Mouse (Mus musculus): ENCODE measurements around the gene Map2. TPM values are rescaled to one million over a fixed set of nuclear protein-coding genes. Genes with fewer than 3 reads are reported as not detected.

Gene Map2
- total RNA-seq, 1 experiment = 1.8 TPM

GRCm38 (mm10) chr1:66192401-66192800, 17.3 kb downstream of the Map2 start:
- H3K4me1 ChIP-seq (ENCODE audit: control insufficient read depth in 2 of 2, insufficient read depth in 2 of 2, low read length in 2 of 2, poor library complexity in 1 of 2) = no peaks in the 10 kb centered on the region
- no peak overlapping the region for H3K9ac ChIP-seq (ENCODE audit: insufficient read depth, low read depth, low read length, poor library complexity, severe bottlenecking)
- H3K36me3 ChIP-seq (ENCODE audit: control insufficient read depth, insufficient read depth, low read length, poor library complexity, severe bottlenecking) = no peaks in the 10 kb centered on the region
- TF ChIP-seq CHD2 (IDR thresholded peaks at IDR 0.05; ENCODE audit: low read depth, low read length) (no peak), MAFK (IDR thresholded peaks at IDR 0.05; ENCODE audit: insufficient read depth, low read depth, low read length) (no peak), ZC3H11A (IDR thresholded peaks at IDR 0.05; ENCODE audit: borderline replicate concordance, low read depth, low read length) (no peak), HCFC1 (IDR thresholded peaks at IDR 0.05; ENCODE audit: borderline replicate concordance, insufficient read depth, low read length) (no peak), ZNF384 (IDR thresholded peaks at IDR 0.05; ENCODE audit: low read depth, low read length) (no peak)
- in situ Hi-C loops (cut with MboI; ENCODE audit: low sequenced_read_pairs in 2 of 2, unreplicated experiment in 2 of 2) = no loop called here
- DNase-seq (ENCODE audit: low read depth, low spot score) = no peak
- no peaks in the 10 kb centered on the region for H3K9me3 ChIP-seq (ENCODE audit: control insufficient read depth, insufficient read depth, low read depth, low read length)
- no peak overlapping the region for H3K4me3 ChIP-seq (ENCODE audit: insufficient read depth in 1 of 2, low read depth in 1 of 2, low read length in 2 of 2, poor library complexity in 1 of 2, severe bottlenecking in 1 of 2)
- no peak overlapping the region for H3K27ac ChIP-seq (ENCODE audit: insufficient read depth, low read depth, low read length, poor library complexity, severe bottlenecking)

GRCm38 (mm10) chr1:66192891-66193290, 17.8 kb downstream of the Map2 start:
- no peaks in the 10 kb centered on the region for H3K36me3 ChIP-seq (ENCODE audit: control insufficient read depth, insufficient read depth, low read length, poor library complexity, severe bottlenecking)
- H3K27ac ChIP-seq (ENCODE audit: insufficient read depth, low read depth, low read length, poor library complexity, severe bottlenecking) = no peak overlapping the region
- H3K9me3 ChIP-seq (ENCODE audit: control insufficient read depth, insufficient read depth, low read depth, low read length) = no peaks in the 10 kb centered on the region
- no peaks in the 10 kb centered on the region for H3K4me1 ChIP-seq (ENCODE audit: control insufficient read depth in 2 of 2, insufficient read depth in 2 of 2, low read length in 2 of 2, poor library complexity in 1 of 2)
- H3K4me3 ChIP-seq (ENCODE audit: insufficient read depth in 1 of 2, low read depth in 1 of 2, low read length in 2 of 2, poor library complexity in 1 of 2, severe bottlenecking in 1 of 2) = no peak overlapping the region
- TF ChIP-seq HCFC1 (IDR thresholded peaks at IDR 0.05; ENCODE audit: borderline replicate concordance, insufficient read depth, low read length) (no peak), ZC3H11A (IDR thresholded peaks at IDR 0.05; ENCODE audit: borderline replicate concordance, low read depth, low read length) (no peak), ZNF384 (IDR thresholded peaks at IDR 0.05; ENCODE audit: low read depth, low read length) (no peak), MAFK (IDR thresholded peaks at IDR 0.05; ENCODE audit: insufficient read depth, low read depth, low read length) (no peak), CHD2 (IDR thresholded peaks at IDR 0.05; ENCODE audit: low read depth, low read length) (no peak)
- H3K9ac ChIP-seq (ENCODE audit: insufficient read depth, low read depth, low read length, poor library complexity, severe bottlenecking) = no peak overlapping the region
- no peak for DNase-seq (ENCODE audit: low read depth, low spot score)
- in situ Hi-C loops (cut with MboI; ENCODE audit: low sequenced_read_pairs in 2 of 2, unreplicated experiment in 2 of 2) = no loop called here

- in situ Hi-C loops (cut with MboI; ENCODE audit: low sequenced_read_pairs in 2 of 2, unreplicated experiment in 2 of 2) = no loop called here
- Histone ChIP-seq H3K36me3 (ENCODE audit: control insufficient read depth, insufficient read depth, low read length, poor library complexity, severe bottlenecking) (no peaks in the 10 kb centered on the region), H3K4me1 (ENCODE audit: control insufficient read depth in 2 of 2, insufficient read depth in 2 of 2, low read length in 2 of 2, poor library complexity in 1 of 2) (no peaks in the 10 kb centered on the region), H3K27ac (ENCODE audit: insufficient read depth, low read depth, low read length, poor library complexity, severe bottlenecking) (no peak overlapping the region), H3K4me3 (ENCODE audit: insufficient read depth in 1 of 2, low read depth in 1 of 2, low read length in 2 of 2, poor library complexity in 1 of 2, severe bottlenecking in 1 of 2) (no peak overlapping the region), H3K9ac (ENCODE audit: insufficient read depth, low read depth, low read length, poor library complexity, severe bottlenecking) (no peak overlapping the region), H3K9me3 (ENCODE audit: control insufficient read depth, insufficient read depth, low read depth, low read length) (no peaks in the 10 kb centered on the region)
- TF ChIP-seq ZNF384 (IDR thresholded peaks at IDR 0.05; ENCODE audit: low read depth, low read length) (no peak), ZC3H11A (IDR thresholded peaks at IDR 0.05; ENCODE audit: borderline replicate concordance, low read depth, low read length) (no peak), CHD2 (IDR thresholded peaks at IDR 0.05; ENCODE audit: low read depth, low read length) (no peak), HCFC1 (IDR thresholded peaks at IDR 0.05; ENCODE audit: borderline replicate concordance, insufficient read depth, low read length) (no peak), MAFK (IDR thresholded peaks at IDR 0.05; ENCODE audit: insufficient read depth, low read depth, low read length) (no peak)
- no peak for DNase-seq (ENCODE audit: low read depth, low spot score)
Measured at GRCm38 (mm10) chr1:66195040-66195726, 20.1 kb downstream of the Map2 start.

GRCm38 (mm10) chr1:66196240-66196639, 21.2 kb downstream of the Map2 start:
- Histone ChIP-seq H3K27ac (ENCODE audit: insufficient read depth, low read depth, low read length, poor library complexity, severe bottlenecking) (no peak overlapping the region), H3K9ac (ENCODE audit: insufficient read depth, low read depth, low read length, poor library complexity, severe bottlenecking) (no peak overlapping the region), H3K36me3 (ENCODE audit: control insufficient read depth, insufficient read depth, low read length, poor library complexity, severe bottlenecking) (no peaks in the 10 kb centered on the region), H3K9me3 (ENCODE audit: control insufficient read depth, insufficient read depth, low read depth, low read length) (no peaks in the 10 kb centered on the region), H3K4me1 (ENCODE audit: control insufficient read depth in 2 of 2, insufficient read depth in 2 of 2, low read length in 2 of 2, poor library complexity in 1 of 2) (no peaks in the 10 kb centered on the region), H3K4me3 (ENCODE audit: insufficient read depth in 1 of 2, low read depth in 1 of 2, low read length in 2 of 2, poor library complexity in 1 of 2, severe bottlenecking in 1 of 2) (no peak overlapping the region)
- in situ Hi-C loops (cut with MboI; ENCODE audit: low sequenced_read_pairs in 2 of 2, unreplicated experiment in 2 of 2) = no loop called here
- no peak for DNase-seq (ENCODE audit: low read depth, low spot score)
- TF ChIP-seq HCFC1 (IDR thresholded peaks at IDR 0.05; ENCODE audit: borderline replicate concordance, insufficient read depth, low read length) = no peak
- no peak for TF ChIP-seq CHD2 (IDR thresholded peaks at IDR 0.05; ENCODE audit: low read depth, low read length)
- no peak for TF ChIP-seq MAFK (IDR thresholded peaks at IDR 0.05; ENCODE audit: insufficient read depth, low read depth, low read length)

- in situ Hi-C loops (cut with MboI; ENCODE audit: low sequenced_read_pairs in 2 of 2, unreplicated experiment in 2 of 2) = no loop called here
- DNase-seq (ENCODE audit: low read depth, low spot score) = no peak
- Histone ChIP-seq H3K9ac (ENCODE audit: insufficient read depth, low read depth, low read length, poor library complexity, severe bottlenecking) (no peak overlapping the region), H3K27ac (ENCODE audit: insufficient read depth, low read depth, low read length, poor library complexity, severe bottlenecking) (no peak overlapping the region), H3K4me3 (ENCODE audit: insufficient read depth in 1 of 2, low read depth in 1 of 2, low read length in 2 of 2, poor library complexity in 1 of 2, severe bottlenecking in 1 of 2) (no peak overlapping the region), H3K9me3 (ENCODE audit: control insufficient read depth, insufficient read depth, low read depth, low read length) (no peaks in the 10 kb centered on the region), H3K36me3 (ENCODE audit: control insufficient read depth, insufficient read depth, low read length, poor library complexity, severe bottlenecking) (no peaks in the 10 kb centered on the region), H3K4me1 (ENCODE audit: control insufficient read depth in 2 of 2, insufficient read depth in 2 of 2, low read length in 2 of 2, poor library complexity in 1 of 2) (no peaks in the 10 kb centered on the region)
- TF ChIP-seq ZC3H11A (IDR thresholded peaks at IDR 0.05; ENCODE audit: borderline replicate concordance, low read depth, low read length) (no peak), MAFK (IDR thresholded peaks at IDR 0.05; ENCODE audit: insufficient read depth, low read depth, low read length) (no peak), HCFC1 (IDR thresholded peaks at IDR 0.05; ENCODE audit: borderline replicate concordance, insufficient read depth, low read length) (no peak), CHD2 (IDR thresholded peaks at IDR 0.05; ENCODE audit: low read depth, low read length) (no peak), ZNF384 (IDR thresholded peaks at IDR 0.05; ENCODE audit: low read depth, low read length) (no peak)
Measured at GRCm38 (mm10) chr1:66196716-66197115, 21.6 kb downstream of the Map2 start.

Data from ES-E14 (cell line).